In genomic region chr10:95153224-95153623, GRCm38 (mm10) we compare ENCODE assay signal across 23 mouse cellular contexts.
DNase-seq lines count a peak whose midpoint lies in the region; ATAC-seq and TF ChIP-seq lines count a peak whose summit lies in the region.
"Had no signal": no experiment of that assay in that cellular context is flagged by ENCODE, and none has a peak within 500 bp of the region (broad histone marks: within the 10 kb centered on the region; RNA-seq: fewer than 3 reads in every experiment).

No protein-coding gene starts in this region.

- no peaks in the 10 kb centered on the region for H3K27me3 ChIP-seq in heart, embryonic 10.5 days (ENCODE audit: insufficient read depth, poor library complexity, severe bottlenecking)
- H3K27me3 ChIP-seq in intestine, postnatal 0 days (replicated peaks; ENCODE audit: control insufficient read depth, insufficient read depth, low read length) = no peaks in the 10 kb centered on the region
- H3K27me3 ChIP-seq in small intestine, adult 2 months (ENCODE audit: control insufficient read depth, insufficient read depth, low read length) = no peaks in the 10 kb centered on the region
- H3K27me3 ChIP-seq: embryonic facial prominence, embryonic 13.5 days; embryonic facial prominence, embryonic 15.5 days; forebrain, embryonic 12.5 days had no signal

- H3K27ac ChIP-seq in heart, embryonic 10.5 days = peak overlapping the region; percentile 23; the same call in 1 of the 2 replicates
- H3K27ac ChIP-seq in intestine, postnatal 0 days (ENCODE audit: low read depth, low read length) = peak overlapping the region; percentile 70; the same call in 1 of the 2 replicates
- H3K27ac ChIP-seq in small intestine, adult 2 months (ENCODE audit: insufficient read depth, low read depth, low read length) = peak overlapping the region; percentile 63
- H3K27ac ChIP-seq: embryonic facial prominence, embryonic 13.5 days; embryonic facial prominence, embryonic 15.5 days; forebrain, embryonic 10.5 days; forebrain, embryonic 12.5 days had no signal

- TF ChIP-seq CTCF in intestine, postnatal 0 days (IDR thresholded peaks at IDR 0.05; ENCODE audit: low read depth) = no peak
- TF ChIP-seq CTCF in small intestine, adult 2 months (IDR thresholded peaks at IDR 0.05; ENCODE audit: extremely low read depth, insufficient read length, insufficient replicate concordance, low read depth, low read length) = no peak

- no peak overlapping the region for H3K4me2 ChIP-seq in intestine, postnatal 0 days (replicated peaks; ENCODE audit: low read depth)
- H3K4me2 ChIP-seq: embryonic facial prominence, embryonic 13.5 days; embryonic facial prominence, embryonic 15.5 days; forebrain, embryonic 12.5 days had no signal

- intact Hi-C loops in heart, postnatal 10 days (cut with DNase I) = no loop called here
- intact Hi-C loops in heart, postnatal 25 days (cut with DNase I) = no loop called here

- no peak for TF ChIP-seq POLR2A in small intestine, adult 2 months (IDR thresholded peaks at IDR 0.05; ENCODE audit: low read depth, low read length)

- no peak overlapping the region for H3K4me3 ChIP-seq in heart, embryonic 10.5 days
- H3K4me3 ChIP-seq in intestine, postnatal 0 days (ENCODE audit: low read depth, low read length) = no peak overlapping the region
- no peak overlapping the region for H3K4me3 ChIP-seq in small intestine, adult 2 months (ENCODE audit: low read depth, low read length)
- H3K4me3 ChIP-seq: embryonic facial prominence, embryonic 13.5 days; embryonic facial prominence, embryonic 15.5 days; erythroblast, embryonic 14.5 days; forebrain, embryonic 10.5 days; forebrain, embryonic 12.5 days had no signal

- H3K9ac ChIP-seq in intestine, postnatal 0 days (ENCODE audit: low read depth, low read length) = no peak overlapping the region
- H3K9ac ChIP-seq: embryonic facial prominence, embryonic 13.5 days; embryonic facial prominence, embryonic 15.5 days; forebrain, embryonic 12.5 days had no signal

- DNase-seq in heart, embryonic 10.5 days (ENCODE audit: low spot score) = no peak
- DNase-seq in heart, postnatal 10 days = no peak
- DNase-seq in heart, postnatal 4 days = peak; percentile 9
- no peak for DNase-seq in heart, postnatal 25 days (ENCODE audit: low spot score)
- DNase-seq in thymus, adult 18-20 months = no peak
- DNase-seq: adrenal gland, adult 2 months; adrenal gland, postnatal 10 days; adrenal gland, postnatal 25 days; cerebellum, adult 11 months; cerebellum, adult 18-20 months; cerebellum, adult 8-10 months; cerebellum, adult 9-11 months; cerebellum, postnatal 14 days; cerebellum, postnatal 36 days; embryo, embryonic 11 days had no signal

- peaks cover 11% of the 10 kb centered on the region; the same call in 1 of the 2 replicates for H3K4me1 ChIP-seq in heart, embryonic 10.5 days
- no peaks in the 10 kb centered on the region; the same call in 1 of the 2 replicates for H3K4me1 ChIP-seq in intestine, postnatal 0 days (replicated peaks; ENCODE audit: control insufficient read depth, insufficient read depth, low read length)
- peaks cover 34% of the 10 kb centered on the region for H3K4me1 ChIP-seq in small intestine, adult 2 months (ENCODE audit: control insufficient read depth, insufficient read depth, insufficient read length, low read length)
- H3K4me1 ChIP-seq: embryonic facial prominence, embryonic 13.5 days; embryonic facial prominence, embryonic 15.5 days; forebrain, embryonic 10.5 days; forebrain, embryonic 12.5 days had no signal

- H3K36me3 ChIP-seq in heart, embryonic 10.5 days = no peaks in the 10 kb centered on the region
- H3K36me3 ChIP-seq in intestine, postnatal 0 days (ENCODE audit: control insufficient read depth, insufficient read depth) = no peaks in the 10 kb centered on the region
- no peaks in the 10 kb centered on the region for H3K36me3 ChIP-seq in small intestine, adult 2 months (ENCODE audit: control insufficient read depth, insufficient read depth, low read length)
- H3K36me3 ChIP-seq: embryonic facial prominence, embryonic 13.5 days; embryonic facial prominence, embryonic 15.5 days; forebrain, embryonic 10.5 days; forebrain, embryonic 12.5 days had no signal

- WGBS in heart, embryonic 10.5 days = 47% methylated on average over 7 of the region's 7 CpGs
- WGBS in intestine, postnatal 0 days = 65% methylated on average over 7 of the region's 7 CpGs
- 72% methylated on average over 7 of the region's 7 CpGs for WGBS in small intestine, adult 2 months

- no peaks in the 10 kb centered on the region for H3K9me3 ChIP-seq in heart, embryonic 10.5 days
- no peaks in the 10 kb centered on the region for H3K9me3 ChIP-seq in intestine, postnatal 0 days (ENCODE audit: control insufficient read depth)
- H3K9me3 ChIP-seq: embryonic facial prominence, embryonic 13.5 days; embryonic facial prominence, embryonic 15.5 days; forebrain, embryonic 10.5 days; forebrain, embryonic 12.5 days had no signal

- no peak for ATAC-seq in intestine, postnatal 0 days
- ATAC-seq: forebrain, embryonic 14.5 days had no signal
